Mouse (Mus musculus): ENCODE measurements around the gene Mrps11.

Mrps11 gene

GRCm38 (mm10) chr7:78782639-78783581 lies at the start of gene Mrps11, which contains the start of gene Mrpl46:
Gene Mrps11, plus strand, starts transcription at chr7:78783119.
Gene Mrpl46, minus strand, starts transcription at chr7:78783531.
- peak; percentile 88 for DNase-seq (ENCODE audit: low spot score)

GRCm38 (mm10) chr7:78737196-78737595 lies 45.7 kb upstream of the Mrps11 start:
- DNase-seq (ENCODE audit: low spot score), result no peak

DNA sequence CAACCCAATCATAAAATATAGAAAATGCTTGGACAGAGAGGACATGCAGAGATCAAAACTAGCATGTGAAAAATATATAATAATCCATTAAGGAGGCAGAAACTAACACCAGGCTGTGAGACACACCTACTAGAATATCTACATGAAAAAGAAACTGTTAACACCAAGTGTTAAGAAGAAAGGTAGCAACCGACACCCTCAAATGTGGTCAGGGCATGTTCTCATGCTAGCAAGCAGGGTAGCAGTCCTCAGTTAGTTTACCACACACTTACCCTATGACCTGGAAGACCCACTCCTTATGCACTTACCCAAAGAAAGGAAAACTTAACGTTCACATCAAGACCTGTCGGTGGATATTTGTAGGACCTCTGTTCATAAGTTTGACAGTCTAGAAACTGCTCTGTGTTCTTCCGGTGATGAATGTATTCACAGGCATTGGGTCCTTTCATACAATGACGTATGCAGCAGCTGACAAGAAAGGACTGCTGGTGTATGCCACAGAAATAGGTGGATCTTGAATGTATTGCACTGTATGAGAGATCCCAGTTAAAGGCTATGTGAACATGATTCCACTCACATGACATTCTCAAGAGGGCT lies 45.2 kb upstream of the Mrps11 start, which contains the start of gene Ntrk3:
TSS of gene Ntrk3 (minus strand) at position 399 of the 597 bp plus-strand sequence.
- DNase-seq (ENCODE audit: low spot score), result no peak

DNA sequence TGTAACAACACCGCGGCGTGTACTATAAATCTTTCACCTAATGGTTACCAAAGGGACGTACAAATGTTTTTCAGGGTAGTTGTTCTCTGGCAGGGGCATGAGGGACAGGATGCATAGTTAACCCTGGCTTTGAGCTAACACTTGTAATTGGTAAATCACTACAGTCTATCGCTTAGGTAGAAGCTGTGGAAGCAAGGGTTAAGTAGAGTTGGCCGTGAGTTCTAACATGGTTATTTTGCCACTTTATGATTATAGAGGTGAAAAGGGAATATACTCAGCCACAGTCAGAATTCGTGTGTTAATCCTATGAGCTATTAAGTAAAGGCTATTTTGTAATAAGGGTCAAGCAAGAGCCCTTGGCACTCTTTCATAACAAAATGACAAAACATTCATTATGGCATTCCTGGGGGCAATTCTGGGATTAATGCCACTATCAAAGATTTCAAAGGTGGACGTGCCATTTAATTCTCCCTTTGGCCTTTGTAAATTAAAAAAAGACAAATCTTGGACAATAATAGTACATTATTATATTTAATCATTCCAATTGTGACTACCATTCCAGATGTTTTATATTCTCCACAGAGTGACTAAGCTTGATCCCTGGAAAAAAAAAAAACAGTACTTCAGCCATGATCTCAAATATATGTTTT lies 43.4 kb upstream of the Mrps11 start:
- DNase-seq (ENCODE audit: low spot score), result no peak

- DNase-seq (ENCODE audit: low spot score), result no peak
Observed at GRCm38 (mm10) chr7:78743731-78744385, 39.1 kb upstream of the Mrps11 start.

GRCm38 (mm10) chr7:78752961-78753360 lies 30.0 kb upstream of the Mrps11 start:
- no peak for DNase-seq (ENCODE audit: low spot score)

DNA sequence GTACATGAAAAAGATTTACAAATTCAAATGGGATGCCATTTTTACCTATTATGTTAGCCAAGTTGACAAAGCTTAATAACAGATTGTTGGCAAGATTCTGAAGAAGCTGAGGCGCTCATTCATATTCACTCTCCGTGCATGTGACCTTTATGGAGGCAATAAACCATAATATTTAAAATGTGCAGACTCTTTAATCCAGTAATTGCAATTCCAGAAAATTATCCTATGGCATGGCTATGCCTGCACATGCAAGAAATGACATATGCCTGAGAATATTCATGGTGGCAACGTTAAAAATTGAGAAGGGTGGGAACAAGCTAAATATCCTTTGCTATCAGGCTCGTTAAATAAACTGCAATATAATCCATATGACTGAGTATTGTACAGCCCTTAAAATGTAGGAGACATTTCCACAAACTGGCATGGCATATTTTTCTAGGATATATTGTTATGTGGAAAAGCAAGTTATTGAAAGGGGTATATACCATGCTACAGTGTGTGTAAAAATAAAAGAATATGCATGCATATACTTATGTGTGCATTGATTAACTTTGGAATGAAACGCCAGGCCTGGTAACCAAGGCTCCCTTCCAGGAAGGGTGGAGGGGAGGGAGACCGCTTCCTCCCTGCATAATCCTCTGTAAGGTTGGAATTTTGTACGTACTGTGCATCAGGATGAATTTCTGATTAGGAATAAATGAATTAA lies 29.0 kb upstream of the Mrps11 start:
- DNase-seq (ENCODE audit: low spot score), result no peak

DNA sequence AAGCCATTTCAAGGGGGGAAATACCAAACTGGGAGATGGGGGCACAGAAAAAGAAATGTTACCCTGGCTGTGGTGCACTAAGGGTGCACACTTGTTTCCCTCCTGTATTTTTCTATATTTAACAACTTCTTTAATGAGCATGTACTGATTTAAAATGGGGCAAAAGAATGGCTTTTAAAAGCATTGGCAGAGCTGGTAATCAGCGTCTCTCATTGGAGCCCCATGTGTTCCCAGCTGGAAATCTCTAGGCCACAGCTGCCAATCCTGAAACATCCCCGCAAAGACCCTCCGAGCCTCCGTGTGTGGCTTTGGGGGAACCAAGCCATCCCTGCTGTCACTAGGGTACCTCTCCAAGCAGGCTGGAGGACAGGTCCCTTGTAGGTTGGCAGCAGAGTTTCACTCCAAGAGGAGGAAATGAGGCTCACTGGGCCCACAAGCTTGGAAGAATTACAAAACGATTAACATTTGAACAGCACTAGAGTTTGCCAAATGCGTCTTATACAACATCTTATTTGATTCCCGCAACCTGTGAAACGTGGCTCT lies 28.4 kb upstream of the Mrps11 start:
- DNase-seq (ENCODE audit: low spot score), result no peak

GRCm38 (mm10) chr7:78763801-78764200 lies 19.1 kb upstream of the Mrps11 start:
- no peak for DNase-seq (ENCODE audit: low spot score)

DNA sequence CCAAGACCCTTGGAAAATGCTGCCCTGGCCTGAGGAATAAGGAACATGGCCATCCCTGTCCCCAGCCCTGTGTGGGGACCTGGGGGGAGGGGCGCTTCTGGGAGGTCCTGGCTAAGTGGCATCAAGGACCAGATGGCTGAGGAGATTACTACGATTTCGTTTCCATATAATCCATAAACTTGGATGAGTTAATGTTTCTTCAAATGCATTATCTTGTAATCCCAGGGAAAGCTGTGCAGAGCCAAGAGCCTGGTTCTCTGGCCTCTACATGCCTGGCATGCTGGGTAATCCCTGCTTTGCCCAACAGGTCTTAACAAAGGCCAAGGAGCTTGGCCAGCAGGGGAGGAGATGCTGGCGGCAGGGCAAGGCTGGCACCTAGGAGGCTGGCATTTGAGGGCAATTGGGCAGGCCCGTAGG lies 17.7 kb upstream of the Mrps11 start:
- no peak for DNase-seq (ENCODE audit: low spot score)

DNA sequence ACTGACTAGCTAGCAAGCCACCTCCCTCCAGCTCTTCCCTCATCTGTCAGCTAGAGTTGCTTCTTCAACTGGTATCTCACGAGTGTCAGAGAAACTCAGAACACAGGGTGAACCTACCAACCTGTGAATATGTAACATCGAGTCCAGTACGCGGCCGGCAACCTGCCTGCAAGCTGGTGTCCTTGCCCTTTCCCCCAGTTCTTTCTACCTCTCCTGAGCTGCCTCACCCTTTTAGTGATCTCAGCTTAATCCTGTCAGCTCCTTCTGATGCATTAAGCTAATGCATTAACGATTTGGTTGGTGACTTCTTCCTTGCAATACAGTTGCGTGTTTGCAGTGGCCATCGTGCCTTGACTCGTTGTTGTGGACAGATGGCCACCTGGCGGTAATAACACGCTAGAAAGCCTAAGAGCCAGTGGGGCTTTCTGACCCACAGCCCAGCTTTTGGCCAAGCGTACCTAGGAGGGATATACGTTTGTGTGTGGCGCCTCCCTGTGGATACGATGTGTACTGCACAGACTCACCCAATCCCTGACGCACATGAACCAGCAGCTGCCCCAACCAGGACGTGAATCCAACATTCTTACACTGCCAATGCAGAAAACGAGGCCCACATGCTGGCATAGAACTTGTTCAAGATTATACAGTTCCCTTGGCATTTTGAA lies 16.8 kb upstream of the Mrps11 start:
- DNase-seq (ENCODE audit: low spot score), result peak; percentile 39

- no peak for DNase-seq (ENCODE audit: low spot score)
Observed at GRCm38 (mm10) chr7:78767929-78768531, 14.9 kb upstream of the Mrps11 start.

DNA sequence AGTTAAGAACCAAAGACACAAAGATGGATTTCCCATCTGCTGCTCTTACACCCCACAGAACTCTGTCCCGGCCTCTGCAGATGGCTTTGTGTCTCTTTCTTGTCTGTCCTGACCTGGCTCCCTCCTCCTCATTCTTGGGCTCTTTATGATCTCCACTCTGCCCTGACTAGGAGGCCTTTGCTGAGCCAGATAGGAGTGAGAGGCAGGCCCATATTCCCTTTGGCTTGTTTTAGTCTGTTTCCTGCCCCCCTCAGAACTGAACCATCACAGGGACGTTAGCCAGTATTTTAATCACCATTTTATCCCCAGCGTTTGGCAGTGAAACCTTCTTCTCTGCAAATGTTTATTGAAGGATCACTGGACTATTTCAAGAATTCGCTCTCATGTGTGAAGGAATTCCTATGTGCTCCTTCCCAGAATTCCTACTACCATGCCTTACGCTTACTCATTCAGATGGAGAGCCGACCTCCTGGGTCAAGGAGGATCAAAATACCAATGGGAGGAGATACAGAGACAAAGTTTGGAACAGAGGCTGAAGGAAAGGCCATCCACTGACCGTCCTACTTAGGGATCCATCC lies 13.8 kb upstream of the Mrps11 start:
- DNase-seq (ENCODE audit: low spot score), result no peak

DNA sequence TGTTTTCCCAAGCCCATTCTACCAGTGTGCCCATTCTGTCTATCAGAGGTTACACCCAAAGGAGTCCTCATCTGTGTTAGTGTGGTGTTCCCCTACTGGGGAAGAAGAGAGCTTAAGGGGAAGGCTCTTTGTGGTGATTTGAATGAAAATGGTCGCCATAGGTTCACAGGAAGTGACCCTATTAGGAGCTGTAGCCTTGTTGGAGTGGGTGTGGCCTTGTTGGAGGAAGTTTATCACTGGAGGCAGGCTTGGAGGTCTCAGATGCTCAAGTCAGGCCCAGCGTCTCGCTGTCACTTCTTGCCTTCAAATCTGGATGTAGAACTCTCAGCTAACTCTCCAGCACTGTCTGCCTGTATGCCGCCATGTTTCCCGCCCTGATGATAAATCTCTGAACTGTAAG lies 12.0 kb upstream of the Mrps11 start:
- no peak for DNase-seq (ENCODE audit: low spot score)

- no peak for DNase-seq (ENCODE audit: low spot score)
Observed at GRCm38 (mm10) chr7:78778741-78779140, 4.2 kb upstream of the Mrps11 start.

GRCm38 (mm10) chr7:78785906-78786305 lies 3.0 kb downstream of the Mrps11 start:
- DNase-seq (ENCODE audit: low spot score), result no peak

GRCm38 (mm10) chr7:78787793-78788380 lies 5.0 kb downstream of the Mrps11 start:
- no peak for DNase-seq (ENCODE audit: low spot score)

- DNase-seq (ENCODE audit: low spot score), result peak; percentile 74
Observed at GRCm38 (mm10) chr7:78791359-78792222, 8.7 kb downstream of the Mrps11 start.

Measured in c-Kit-positive CD71-positive TER-119-positive erythroid progenitor cells, embryonic 14.5 days (primary cell).